Mouse (Mus musculus) brain, embryonic 14.5 days (tissue): ENCODE measurements around the gene Esr1.

Experiments
- CTCF ChIP-seq: fragments of 200-500 bp; IDR thresholded peaks from 2 replicates; pipeline ENCODE4 v1.5.1; 2012; ENCODE audit warnings: inconsistent platforms, mild to moderate bottlenecking, moderate library complexity, borderline replicate concordance; ENCODE audit not compliant: insufficient read depth, insufficient read length; ENCODE audit errors: extremely low read depth
- POLR2A ChIP-seq: fragments of 200-500 bp; IDR thresholded peaks from 2 replicates; pipeline ENCODE4 v1.6.1; 2012; ENCODE audit warnings: mild to moderate bottlenecking, inconsistent platforms, borderline replicate concordance; ENCODE audit not compliant: poor library complexity, insufficient read depth, insufficient read length, severe bottlenecking; ENCODE audit errors: extremely low read depth

GRCm38 (mm10) chr10:4683711-4684265, 72.4 kb downstream of the Esr1 start:
- TF ChIP-seq CTCF: no peak
- no peak for TF ChIP-seq POLR2A
